Mouse (Mus musculus): ENCODE measurements around the gene Diras2.

DNA sequence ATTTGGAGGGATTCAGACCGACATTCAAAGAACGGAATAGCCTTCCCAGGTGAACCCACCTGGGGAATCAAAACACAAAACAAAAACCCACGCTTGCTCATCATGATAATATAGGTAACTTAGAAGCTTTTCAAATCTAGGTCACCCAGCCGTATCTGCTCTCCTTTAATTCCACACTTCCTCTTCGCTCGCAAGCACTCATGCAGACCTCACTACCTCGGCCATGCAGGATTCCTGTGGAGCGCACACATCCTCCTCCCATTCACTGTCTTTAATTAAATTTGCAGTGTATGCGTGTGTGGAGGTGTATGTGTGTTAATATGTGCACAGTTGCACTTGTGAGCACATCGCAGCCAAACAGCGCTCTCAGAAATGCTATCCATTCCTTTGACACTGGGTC lies 6.8 kb downstream of the Diras2 start:
- TF ChIP-seq CTCF (IDR thresholded peaks at IDR 0.05; ENCODE audit: borderline replicate concordance, insufficient read depth, low read length): no peak
- TF ChIP-seq POLR2A (IDR thresholded peaks at IDR 0.05; ENCODE audit: low read depth, low read length): no peak

Data from embryonic fibroblast, embryonic 13.5 days (primary cell).